Mouse (Mus musculus): ENCODE measurements around the gene Gpat3. TPM values are rescaled to one million over a fixed set of nuclear protein-coding genes. Genes with fewer than 3 reads are reported as not detected.

The Gpat3 gene
- polyA plus RNA-seq (2017; shearing (Covaris generic)), result 1.7 TPM

DNA sequence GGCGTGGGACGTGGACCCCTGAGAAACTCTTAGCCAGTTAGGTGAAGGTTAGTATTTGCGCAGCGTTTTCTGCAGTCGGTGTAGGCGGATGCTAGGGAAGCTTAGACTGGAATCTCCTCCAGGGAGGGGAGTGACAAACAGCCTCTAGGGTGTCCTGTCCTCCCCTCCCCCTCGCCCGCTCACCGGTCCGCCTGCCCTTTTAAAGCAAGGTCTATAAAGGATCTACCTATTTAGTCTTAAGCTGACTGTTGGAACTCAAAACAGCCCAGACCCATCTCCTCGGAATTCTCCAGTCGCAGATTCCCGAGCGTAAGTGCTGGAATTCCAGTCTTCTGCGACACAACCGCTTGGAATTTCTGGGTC lies at the start of gene Gpat3:
Gene Gpat3, plus strand, starts transcription at position 229 of the 363 bp plus-strand sequence.

DNA sequence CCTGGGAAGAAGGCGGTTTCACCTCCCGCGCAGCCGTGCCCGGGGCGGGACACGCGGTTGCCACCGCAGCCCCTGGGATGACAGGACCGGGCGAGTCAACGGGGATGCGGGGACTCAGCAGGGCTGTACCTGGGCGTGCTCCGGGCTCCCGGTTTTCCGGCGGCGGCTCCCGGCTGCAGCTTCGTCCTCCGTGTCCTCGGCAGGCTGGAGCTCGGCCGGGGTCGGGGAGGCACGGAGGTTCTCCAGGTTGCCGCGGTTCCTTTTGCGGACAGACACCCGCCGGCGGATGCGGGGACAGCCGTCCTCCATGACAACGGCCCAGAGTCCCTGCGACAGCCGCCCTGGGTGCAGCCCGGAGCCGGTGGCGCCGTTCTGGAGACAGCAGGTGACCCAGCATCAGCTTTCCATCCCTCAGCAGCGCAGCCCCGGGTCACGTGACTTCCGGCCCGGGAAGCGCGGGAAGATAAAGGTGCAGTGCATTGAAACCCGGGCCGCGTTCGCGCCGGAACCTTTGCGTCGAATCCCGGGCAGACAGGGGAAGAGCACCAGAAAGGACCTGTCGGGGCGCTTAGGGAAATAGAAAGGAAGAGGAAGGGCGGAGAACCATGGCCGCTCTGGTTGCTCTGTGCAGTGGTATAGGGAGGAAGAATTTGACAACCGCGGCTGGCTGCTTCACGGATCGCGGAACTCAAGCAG lies 47.2 kb upstream of the Gpat3 start, which contains the start of the genes Helq and Mrps18c:
Gene Helq, minus strand, starts transcription at position 434 of the 696 bp plus-strand sequence.
Gene Mrps18c, plus strand, starts transcription at position 463 of the 696 bp plus-strand sequence.

DNA sequence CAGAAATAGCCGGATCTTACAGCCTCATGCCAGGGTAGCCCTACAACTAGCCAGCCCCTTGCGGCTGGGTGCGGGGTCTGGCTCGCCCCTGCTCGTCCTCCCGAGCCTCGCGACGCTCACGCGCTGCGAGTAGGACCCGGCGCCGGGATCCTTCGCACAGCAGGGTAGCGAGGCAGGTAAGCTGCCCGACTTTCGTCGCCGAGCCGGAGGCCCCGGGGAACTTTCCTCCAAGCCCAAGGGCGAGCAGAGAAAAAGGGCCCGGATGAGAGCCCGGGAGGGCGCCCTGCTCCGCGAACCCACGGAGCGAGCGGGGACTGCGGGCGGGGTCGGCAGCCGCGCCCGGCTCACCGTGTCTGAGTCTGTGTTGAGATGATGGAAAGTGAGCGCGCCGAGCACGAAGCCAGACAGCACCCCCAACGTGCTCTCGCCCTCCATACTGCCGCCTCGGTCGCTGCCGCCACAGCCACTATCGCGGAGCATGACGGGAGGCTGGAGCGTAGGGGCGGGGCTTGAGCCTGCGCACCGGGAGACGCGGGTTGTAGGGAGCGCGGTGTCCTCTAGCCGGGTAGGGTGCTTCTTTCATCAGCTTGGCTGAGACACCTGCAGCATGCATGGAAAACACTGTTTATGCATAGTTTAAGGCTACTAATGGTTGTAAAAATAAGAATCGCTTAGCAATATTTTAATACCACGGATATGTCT lies 24.9 kb upstream of the Gpat3 start, which contains the start of gene Abraxas1:
Gene Abraxas1, minus strand, starts transcription at position 483 of the 702 bp plus-strand sequence.

Other genes with a start within 250 kb of the Gpat3 start
- 6.2 TPM for gene Coq2, start 170.6 kb upstream of the Gpat3 start, polyA plus RNA-seq (2017; shearing (Covaris generic))
- 0.86 TPM for gene Hpse, start 126.0 kb upstream of the Gpat3 start, polyA plus RNA-seq (2017; shearing (Covaris generic))
- gene Helq, start 47.1 kb upstream of the Gpat3 start, polyA plus RNA-seq (2017; shearing (Covaris generic)), result 25.9 TPM
- gene Mrps18c, start 47.1 kb upstream of the Gpat3 start, polyA plus RNA-seq (2017; shearing (Covaris generic)), result 156 TPM
- gene Abraxas1, start 24.7 kb upstream of the Gpat3 start, polyA plus RNA-seq (2017; shearing (Covaris generic)), result 31.5 TPM